Mouse (Mus musculus) spleen, adult 2 months (tissue): ENCODE data around the gene Slc23a2.

Source experiments
- CTCF ChIP-seq: fragments of 200-500 bp; IDR thresholded peaks from 2 replicates; pipeline ENCODE4 v1.5.1; 2011; ENCODE audit warnings: mild to moderate bottlenecking, inconsistent platforms; ENCODE audit not compliant: insufficient read depth, insufficient read length, insufficient replicate concordance; ENCODE audit errors: extremely low read depth
- POLR2A ChIP-seq: fragments of 200-500 bp; IDR thresholded peaks from 2 replicates; pipeline ENCODE4 v1.6.1; 2011; ENCODE audit warnings: low read depth, low read length, inconsistent platforms

DNA sequence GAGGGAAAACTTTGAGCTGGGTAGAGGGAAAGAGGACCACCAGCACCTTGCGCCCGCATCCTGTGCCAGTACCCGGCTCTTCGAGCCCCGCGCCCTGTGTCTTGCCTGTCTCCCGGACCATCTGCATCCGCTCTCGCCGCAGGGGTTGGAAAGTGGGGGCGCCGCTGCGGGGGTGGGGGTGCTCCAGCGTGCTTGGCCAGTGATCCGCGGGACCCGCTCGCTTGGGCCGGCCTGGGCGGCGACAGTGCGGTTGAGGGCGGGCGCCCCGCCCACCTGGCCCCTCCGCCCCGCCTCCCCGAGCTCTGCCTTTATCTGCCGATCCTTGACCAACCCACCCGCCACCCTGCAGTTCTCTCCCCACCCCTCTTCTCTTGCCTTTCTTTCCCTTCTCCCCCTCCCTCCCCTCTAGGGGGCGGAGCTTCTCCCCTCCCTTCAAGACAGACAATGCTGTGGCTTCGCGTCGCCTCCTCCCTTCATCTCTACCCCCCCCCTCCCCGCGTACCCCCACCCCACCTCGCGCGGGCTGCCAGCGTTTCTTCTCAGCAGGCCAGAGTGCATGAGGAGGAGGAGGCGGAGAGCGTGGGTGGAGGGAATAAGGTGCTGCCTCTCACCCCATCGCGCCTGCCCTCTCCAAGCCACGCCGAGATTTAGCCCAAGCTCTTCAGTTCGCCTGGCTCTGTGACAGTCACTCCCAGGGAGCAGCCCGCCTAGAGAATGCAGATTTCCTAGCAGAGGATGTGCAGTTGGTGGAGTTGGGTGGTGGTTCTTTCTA, 115.1 kb downstream of the Slc23a2 start, which contains the start of gene Rassf2:
- TF ChIP-seq CTCF: no peak
- peak; percentile 8; the same call in 1 of the 2 replicates for TF ChIP-seq POLR2A
